Mouse (Mus musculus) adipose tissue, adult 10 weeks (tissue): ENCODE data around the gene Parvb. TPM values are rescaled to one million over a fixed set of nuclear protein-coding genes. Genes with fewer than 3 reads are reported as not detected.

ENCODE experiments used
- polyA plus RNA-seq: library from polyadenylated mRNA; stranded (reverse); fragments of 350-450 nt; fragmentation: Illumina TruSeq; extraction: RNeasy Lipid Tissue Mini Kit (QIAGEN cat#74804); gene quantifications from one replicate; pipeline ENCODE4 v1.2.3, GENCODE M21; 2014; ENCODE audit warnings: low read depth, low replicate concordance

The Parvb gene
- polyA plus RNA-seq, result 10.3 TPM

DNA sequence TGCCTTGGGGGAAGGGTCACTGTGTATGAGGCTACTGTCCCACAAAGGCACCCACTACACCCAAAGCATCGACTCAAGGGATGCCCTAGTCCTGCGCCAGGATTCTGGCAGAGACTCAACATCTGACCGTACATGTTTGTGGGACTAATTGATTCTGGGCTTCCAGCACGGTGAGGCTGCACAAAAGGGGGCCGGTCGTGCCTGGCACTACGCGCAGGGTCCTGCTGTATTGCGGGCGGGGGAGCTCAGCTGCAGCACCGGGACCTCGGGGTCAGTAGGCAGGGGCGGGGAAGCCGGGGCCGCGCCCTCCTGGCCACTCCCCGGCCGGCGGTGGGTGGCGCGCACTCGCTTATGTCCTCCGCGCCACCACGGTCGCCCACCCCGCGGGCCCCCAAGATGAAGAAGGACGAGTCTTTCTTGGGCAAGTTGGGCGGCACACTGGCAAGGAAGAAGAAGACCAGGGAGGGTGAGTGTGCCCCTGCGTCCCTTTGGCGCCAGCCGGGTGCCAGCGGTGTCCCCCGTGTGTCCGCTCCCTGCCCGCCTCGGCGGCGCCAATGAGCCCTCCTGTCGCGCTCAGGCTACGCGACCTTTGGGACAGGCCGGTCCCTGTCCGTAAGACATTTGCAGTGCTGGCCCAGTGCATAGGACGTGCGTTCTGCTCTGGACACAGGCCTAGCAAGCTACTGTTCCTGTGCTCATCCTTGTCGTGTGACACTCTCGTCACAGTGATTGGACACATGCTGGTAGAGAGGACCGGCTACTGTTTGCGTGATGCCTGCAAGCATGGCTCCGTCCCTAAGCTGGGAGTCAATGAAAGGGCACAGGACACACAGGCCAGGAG is at the start of gene Parvb:
TSS of gene Parvb (plus strand) at position 323 of the 841 bp plus-strand sequence.

DNA sequence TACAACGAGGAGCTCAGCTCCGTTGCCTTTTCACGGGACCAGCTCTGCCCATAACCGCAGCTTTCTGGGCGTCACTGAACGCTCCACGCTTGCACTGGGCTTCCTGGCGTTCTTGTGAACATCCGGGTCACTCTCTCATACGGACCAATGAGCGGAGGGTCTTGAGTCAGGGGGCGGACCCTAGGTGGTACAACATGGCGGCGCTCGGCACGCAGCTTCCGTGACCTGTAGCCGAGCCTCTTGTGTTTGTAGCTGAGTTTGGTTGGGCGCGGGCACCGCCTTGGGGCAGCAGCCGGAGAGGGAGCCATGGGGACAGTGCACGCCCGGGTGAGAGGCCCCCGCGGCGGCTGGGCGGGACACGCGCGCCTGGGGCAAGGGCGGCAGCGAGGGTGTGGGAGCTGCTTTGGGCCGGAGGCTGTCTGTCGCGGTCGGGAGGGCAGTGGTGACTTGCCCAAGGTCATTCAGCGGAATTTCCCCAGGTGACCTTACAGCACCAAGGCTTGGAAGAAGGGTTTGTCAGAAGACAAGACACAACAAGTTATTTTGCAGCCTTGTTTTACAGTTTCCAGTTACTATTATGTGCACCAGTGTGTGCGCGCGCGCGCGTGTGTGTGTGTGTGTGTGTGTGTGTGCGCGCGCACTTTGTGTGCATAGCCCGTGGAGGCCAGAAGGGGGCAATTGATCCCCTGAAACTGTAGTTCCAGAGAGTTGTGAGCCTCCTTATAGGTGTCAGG is 39.6 kb upstream of the Parvb start, which contains the start of gene Samm50:
TSS of gene Samm50 (plus strand) at position 184 of the 734 bp plus-strand sequence.

DNA sequence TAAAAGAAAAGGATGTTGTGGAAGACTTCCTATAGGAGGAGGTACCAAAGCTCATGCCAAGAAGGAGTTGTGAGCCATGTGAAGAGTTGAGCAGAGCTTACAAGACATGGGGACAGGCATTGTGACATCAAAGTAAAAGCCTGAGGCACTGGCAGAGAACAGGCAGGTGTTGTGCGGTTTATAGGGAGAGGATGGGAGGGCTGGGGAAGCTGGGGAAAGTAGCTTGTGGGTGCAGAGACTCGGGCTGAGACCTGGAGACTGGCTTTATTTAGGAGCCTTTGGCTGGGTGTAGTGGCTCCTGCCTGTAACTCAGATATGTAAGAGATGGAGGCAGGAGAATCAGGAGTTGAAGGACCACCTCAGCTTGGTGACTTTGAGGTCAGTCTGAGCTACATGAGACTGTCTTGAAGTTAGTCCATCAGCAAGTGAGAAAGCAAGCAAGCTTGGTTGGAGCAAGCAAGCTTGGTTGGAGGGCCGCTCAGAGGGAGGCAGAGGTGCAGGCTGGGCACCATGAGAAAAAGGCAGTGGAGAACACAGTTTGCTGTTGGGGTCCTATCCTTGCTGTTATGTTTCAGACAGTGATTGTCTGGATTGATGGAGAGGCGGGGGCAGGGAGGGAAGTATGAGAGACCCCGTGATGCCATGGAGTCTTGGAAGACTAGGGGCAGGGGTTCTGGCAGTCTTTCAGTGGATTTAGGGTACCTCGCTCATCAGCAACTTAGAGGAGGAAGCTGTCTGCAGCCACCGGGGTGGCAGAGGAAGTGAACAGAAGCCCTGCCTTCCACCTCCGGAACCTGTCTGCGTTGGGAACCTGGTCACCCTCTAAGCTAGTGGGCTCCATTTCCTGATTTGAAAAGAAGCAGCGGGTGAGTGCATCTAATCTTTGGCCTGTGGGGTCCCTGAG is 92.4 kb downstream of the Parvb start, which contains the start of gene Parvg:
TSS of gene Parvg (plus strand) at position 61 of the 904 bp plus-strand sequence.

Other genes starting within 250 kb of the Parvb start
- gene Efcab6, start 166.7 kb upstream of the Parvb start, polyA plus RNA-seq, result 5.2 TPM
- gene Sult4a1, start 126.3 kb upstream of the Parvb start, polyA plus RNA-seq, result not detected
- not detected for gene Pnpla5, start 108.9 kb upstream of the Parvb start, polyA plus RNA-seq
- gene Pnpla3, start 64.2 kb upstream of the Parvb start, polyA plus RNA-seq, result 272 TPM
- 55.9 TPM for gene Samm50, start 39.8 kb upstream of the Parvb start, polyA plus RNA-seq
- 2.6 TPM for gene Parvg, start 92.0 kb downstream of the Parvb start, polyA plus RNA-seq
- 0.35 TPM for gene Shisal1, start 215.1 kb downstream of the Parvb start, polyA plus RNA-seq